Mouse (Mus musculus) ZHBTc4 (cell line): Measurements from ENCODE around the gene Igf2bp3.

Experiments
- DNase-seq: peaks from one replicate; pipeline ENCODE4 v3.0.0-alpha.2; 2011; ENCODE audit warnings: low read depth, low spot score

The Igf2bp3 gene

DNA sequence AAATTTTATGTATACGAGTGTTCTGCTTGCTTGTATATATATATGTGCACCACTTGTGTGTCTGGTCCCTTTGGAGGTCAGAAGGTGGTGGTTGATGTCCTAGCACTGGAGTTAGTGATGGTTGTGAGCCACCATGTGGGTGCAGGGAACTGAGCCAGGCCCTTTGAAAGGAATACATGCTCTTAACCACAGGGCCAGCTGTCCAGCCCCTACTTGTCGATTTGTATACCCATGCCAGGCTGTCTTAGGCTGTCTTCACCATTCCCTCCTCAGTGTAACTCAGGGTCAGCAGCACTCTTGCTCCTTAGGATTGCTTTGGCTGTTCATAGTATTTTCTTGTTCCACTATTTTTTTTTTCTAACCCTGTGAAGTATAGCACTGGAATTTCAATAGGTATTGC, 136.9 kb downstream of the Igf2bp3 start:
- no peak for DNase-seq

DNA sequence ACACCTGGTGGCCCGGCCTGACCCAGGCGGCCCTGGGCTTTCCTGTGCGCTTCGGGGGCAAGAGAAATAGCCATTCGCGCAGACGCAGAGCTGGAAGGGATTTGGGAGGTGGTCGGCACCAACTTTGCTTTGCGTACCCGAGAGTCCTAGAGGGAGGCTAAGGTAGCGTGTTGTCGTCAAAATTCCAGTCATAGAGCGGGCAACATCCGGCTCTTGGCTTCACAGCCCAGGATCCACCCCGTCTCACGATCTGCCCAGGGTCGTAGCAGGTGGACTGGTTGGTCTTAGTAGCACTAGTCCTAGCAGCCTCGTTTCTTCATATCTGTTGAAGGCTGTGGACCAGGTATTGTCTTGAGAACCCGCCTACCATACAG, 140.7 kb downstream of the Igf2bp3 start:
- DNase-seq, result peak; percentile 67

DNA sequence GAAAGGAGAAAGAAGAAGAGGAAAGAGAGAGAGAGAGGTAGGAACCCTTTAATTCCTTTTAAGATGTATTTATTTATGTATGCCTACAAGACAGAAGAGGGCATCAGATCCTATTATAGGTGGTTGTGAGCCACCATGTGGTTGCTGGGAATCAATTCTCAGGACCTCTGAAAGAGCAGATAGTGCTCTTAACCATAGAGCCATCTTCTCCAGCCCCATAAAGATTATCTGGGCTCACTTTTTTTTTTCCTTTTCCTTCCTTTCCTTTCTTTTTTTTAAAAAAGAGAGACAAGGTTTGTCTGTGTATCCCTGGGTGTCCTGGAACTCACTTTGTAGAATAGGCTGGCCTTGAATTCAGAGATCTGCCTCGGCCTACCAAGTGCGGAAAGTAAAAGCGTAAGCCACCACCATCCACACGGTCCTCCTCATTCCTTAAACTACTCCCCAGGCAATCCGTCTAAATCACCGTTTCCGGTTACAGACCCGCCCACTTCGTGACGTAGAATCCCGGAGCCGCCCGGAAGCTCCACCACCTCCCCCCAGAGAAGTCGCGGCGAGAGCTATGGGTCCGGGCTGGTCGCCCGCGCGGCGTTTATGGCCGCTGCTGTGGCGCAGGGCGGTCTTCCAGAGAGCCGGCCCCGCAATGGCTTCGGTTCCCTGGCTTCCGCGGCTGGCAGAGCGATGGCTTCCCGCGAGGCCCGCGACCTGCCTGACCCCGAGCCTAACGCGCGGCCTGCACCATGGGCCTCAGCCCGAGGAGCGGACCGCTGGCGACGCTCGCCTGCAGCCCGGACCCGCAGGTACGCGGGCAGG, 141.2 kb downstream of the Igf2bp3 start, which contains the start of gene Malsu1:
Gene Malsu1 (plus strand): TSS at position 492 of the 813 bp plus-strand sequence.
- DNase-seq, result peak; percentile 96

DNA sequence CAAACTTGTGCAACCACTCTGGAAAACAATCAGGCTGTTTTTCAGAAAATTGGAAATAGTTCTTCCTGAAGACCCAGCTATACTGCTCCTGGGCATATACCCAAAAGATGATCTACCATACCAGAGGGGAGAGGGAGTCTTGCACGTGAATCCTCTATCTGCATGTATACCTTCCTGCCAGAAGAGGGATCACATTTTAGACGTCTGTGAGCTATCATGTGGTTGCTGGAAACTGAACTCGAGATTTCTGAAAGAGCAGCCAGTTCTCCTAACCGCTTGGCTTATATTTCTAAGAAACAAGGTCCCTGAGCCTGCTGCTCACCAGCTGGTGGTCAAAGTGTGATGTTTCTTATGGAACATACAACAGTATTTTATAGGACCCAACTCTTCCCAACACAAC, 146.4 kb downstream of the Igf2bp3 start:
- DNase-seq, result peak; percentile 43

- DNase-seq, result peak; percentile 76
Observed at GRCm38 (mm10) chr6:49057053-49058021, 157.4 kb downstream of the Igf2bp3 start.

DNA sequence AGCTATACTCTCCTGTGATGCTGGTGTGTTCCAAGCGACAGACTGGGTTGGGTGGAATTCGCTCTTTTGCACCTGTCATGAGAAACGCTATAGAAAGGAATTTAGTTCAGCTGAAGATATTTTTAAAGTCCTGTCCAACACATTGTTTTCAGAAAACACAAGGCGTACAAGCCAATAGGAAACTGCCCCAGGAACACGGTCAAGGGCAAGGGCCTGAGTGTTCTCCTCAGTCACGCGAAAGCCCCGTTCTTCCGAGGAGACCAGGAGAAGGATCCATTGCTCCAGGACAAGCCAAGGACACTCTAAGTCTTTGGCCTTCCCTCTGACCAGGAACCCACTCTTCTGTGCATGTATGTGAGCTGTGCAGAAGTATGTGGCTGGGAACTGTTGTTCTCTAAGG, 158.7 kb downstream of the Igf2bp3 start:
- no peak for DNase-seq

GRCm38 (mm10) chr6:49055256-49055733, 159.5 kb downstream of the Igf2bp3 start:
- DNase-seq, result peak; percentile 76

DNA sequence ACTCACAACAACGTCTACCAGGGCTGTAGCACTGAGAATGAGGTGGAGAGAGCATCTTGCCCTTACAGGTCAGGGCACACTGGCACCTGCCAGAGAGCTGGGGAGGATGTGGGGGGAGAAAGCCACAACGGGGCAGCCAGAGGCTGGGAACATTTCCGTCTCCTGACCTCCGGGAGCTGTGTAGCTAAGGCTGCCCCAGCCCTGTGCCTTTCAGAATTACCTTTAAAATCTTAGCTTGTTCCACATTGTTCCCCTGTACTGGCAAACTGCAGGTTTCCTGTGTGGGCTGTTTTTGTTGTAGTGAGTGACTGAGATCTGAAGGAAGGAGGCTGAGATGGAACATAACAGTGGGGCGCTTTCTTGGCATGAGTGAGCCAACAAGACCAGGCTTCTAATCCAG, 162.6 kb downstream of the Igf2bp3 start:
- DNase-seq, result no peak

DNA sequence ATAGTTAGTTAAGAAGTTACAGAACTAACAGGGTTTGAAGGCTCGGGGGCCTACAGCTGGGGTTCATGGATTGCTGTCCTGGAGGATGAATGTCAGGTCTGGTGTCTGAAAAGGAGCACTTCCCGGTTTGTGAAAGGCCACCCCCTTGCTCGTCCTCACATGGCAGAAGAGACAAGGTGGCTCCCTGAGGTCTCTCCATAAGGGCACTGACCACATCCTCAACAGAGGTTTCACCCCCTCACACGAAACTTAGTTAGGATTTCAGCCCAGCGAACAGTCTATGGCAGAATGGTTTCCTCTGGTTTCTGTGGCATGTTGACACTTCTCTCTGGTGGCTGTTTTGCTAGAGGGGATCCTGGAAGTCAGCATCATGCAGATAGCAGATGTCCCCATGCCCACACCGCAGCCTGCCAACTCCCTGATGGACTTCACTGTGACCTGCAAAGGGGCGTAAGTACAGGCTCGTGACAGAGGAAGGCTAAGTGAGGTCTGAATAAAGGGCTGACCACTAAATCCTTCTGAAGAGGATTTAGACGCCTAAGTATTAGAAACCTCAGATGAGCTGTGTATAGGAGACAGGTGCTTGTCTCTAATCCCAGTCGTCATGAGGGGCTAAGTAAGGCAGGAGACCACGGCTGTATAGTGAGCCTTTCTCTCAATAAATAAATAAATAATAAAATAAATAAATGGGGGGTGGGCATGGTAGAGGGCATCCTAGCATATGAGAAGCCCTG, 163.9 kb downstream of the Igf2bp3 start:
- DNase-seq, result no peak

DNA sequence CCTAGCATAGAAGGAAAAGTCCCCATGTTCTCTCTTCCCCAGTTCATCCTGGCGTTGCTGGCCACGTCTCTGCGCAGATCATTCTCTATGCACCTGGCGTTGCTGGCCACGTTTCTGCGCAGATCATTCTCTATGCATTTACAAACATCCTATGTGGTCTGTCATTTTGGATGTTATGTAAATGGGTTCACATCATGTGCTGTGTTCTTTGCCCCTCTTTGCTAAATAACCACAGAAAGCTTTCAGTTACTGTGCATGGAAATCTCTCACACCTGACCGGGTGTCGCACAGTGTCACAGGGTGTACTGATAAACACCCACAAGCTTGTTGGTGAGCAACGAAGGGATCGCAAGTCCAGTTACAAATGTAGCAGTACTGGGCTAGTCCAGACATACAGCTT, 166.4 kb downstream of the Igf2bp3 start:
- no peak for DNase-seq

DNA sequence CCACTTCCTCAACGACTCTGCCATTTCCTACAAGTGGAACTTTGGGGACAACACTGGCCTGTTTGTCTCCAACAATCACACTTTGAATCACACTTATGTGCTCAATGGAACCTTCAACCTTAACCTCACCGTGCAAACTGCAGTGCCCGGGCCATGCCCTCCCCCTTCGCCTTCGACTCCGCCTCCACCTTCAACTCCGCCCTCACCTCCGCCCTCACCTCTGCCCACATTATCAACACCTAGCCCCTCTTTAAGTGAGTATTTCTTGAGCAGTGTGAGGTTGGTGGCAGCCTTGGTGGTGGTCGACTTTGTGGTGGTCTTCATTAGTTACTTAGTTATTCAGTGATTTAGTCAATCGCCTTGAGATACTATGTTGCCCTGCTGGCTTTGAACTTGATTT, 166.9 kb downstream of the Igf2bp3 start:
- DNase-seq, result no peak

- DNase-seq, result no peak
Observed at GRCm38 (mm10) chr6:49046976-49047375, 167.8 kb downstream of the Igf2bp3 start.

GRCm38 (mm10) chr6:49046502-49046901, 168.3 kb downstream of the Igf2bp3 start:
- no peak for DNase-seq

DNA sequence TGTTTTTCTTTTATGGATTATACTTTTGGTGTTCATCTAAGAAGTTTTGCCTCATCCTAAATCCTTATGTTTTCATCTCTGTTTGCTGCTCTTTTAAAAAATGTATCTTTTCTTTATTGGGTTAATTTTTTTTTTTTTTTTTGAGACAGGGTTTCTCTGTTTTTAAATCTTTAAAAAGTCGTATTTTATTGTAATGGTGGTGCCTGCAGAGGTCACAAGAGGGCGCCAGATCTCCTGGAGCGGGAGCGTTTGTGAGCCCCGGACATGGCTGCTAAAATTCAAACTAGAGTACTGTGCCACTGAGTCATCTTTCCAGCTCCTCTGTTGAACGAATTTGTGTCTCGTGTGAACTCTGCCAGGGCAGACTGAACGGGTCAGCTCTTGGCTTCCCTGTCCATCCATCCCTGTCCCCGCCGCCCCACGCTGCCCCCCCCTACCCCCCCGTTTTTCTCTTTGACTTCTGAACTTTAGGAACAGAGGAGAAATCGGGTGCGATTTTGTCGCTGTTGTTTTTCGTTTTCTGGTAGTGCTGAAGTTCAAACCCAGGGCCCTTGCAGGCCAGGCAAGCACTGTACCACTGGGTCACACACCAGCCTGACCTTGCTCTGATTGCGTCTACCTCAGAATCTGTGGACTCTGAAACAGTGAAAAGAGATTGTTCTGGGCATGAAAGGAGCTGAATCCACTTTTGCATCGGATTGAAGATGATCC, 175.1 kb downstream of the Igf2bp3 start:
- peak; percentile 75 for DNase-seq

DNA sequence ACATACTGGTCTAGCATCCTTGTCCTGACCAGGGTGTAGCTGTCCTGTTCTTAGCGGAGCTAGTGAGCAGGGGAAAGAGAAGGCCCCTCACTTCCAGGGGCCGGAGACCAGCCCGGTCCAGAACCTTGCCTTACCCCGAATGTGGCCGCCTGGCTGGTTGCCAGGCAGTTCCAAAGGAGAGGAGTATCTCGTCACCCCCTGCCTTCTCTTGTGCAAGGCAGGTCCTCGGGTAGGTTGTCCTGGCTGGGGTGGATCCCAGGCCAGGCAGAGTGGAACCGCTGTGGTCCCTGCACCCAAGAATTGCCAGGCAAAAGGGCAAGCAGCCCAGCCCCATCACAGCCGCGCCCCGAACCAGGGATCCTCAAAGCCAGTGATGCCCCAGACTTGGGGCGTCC, 177.5 kb downstream of the Igf2bp3 start:
- peak; percentile 43 for DNase-seq

DNA sequence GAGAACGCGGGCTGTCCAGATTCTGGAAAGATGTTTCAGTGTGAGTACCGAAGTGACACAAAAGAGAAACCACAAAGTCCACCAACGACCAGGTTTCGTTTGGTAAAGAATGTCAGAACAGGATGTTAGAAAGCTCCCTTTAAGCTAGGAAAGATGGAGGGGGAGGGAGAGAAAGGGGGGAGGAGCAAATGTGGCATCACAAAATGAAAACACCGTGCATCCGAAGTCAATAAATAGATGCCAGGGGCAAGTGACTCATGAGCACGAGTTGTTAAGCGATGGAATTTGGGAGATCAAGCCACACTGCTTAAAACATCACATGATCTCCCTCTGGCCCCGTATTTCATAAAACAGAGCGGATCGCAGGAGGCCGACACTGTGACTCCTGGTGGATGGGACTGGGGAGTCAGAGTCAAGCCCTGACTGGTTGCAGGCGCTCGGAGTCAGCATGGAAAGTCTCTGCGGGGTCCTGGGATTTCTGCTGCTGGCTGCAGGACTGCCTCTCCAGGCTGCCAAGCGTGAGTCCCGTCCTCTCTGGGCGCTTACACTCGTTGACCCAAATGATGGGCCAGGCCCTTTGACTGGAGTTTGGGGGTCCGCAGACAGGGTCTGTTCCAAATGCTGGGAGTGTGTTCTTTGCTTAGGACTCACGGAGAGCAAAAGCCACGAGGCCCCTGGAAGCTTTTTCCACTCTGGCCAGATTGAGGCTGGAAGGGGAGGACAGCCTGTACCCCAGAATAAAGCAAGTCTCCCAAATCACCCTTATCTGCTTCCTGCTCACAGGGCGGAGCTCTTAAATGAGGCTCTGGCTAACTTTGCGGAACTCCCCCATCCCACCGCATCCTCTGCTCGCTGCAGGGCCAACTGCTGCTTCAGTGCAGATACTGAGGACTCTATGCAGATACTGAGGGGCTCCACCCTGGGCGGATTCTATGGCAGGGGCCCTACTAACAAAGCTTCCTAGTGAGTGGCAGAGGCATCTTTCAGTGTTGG, 178.2 kb downstream of the Igf2bp3 start, which contains the start of gene Gpnmb:
Gene Gpnmb (plus strand): TSS at position 272 of the 993 bp plus-strand sequence.
- DNase-seq, result peak; percentile 42
